Mouse (Mus musculus) neural tube, embryonic 11.5 days (tissue): Measurements from ENCODE around the gene Galnt12. TPM values are rescaled to one million over a fixed set of nuclear protein-coding genes. Genes with fewer than 3 reads are reported as not detected.
A peak's percentile ranks its signal among the peaks of the same experiment; 100 is the strongest.

ENCODE experiments used
- ATAC-seq: fragments of 200-750 bp; cut with Nextera tagmentation; 2 replicates; pipeline ENCODE4 v1.8.0; 2017; ENCODE audit warnings: moderate number of reproducible peaks, mild to moderate bottlenecking, moderate TSS enrichment, moderate library complexity; ENCODE audit not compliant: insufficient read depth, low FRiP score, low TSS enrichment
- DNase-seq: peaks from one replicate; pipeline ENCODE4 v3.0.0-alpha.2; 2015; ENCODE audit warnings: low spot score
- H3K27ac ChIP-seq: fragments of 300-500 bp; sonication (generic); 2 replicates; pipeline ENCODE4 v1.5.1; 2014; ENCODE audit warnings: low read depth, mild to moderate bottlenecking, low read length
- H3K27me3 ChIP-seq: fragments of 300-500 bp; sonication (generic); 2 replicates; pipeline ENCODE4 v1.6.1; 2014; ENCODE audit warnings: mild to moderate bottlenecking, low read length, mixed read lengths; ENCODE audit not compliant: control insufficient read depth, insufficient read depth
- H3K36me3 ChIP-seq: fragments of 300-500 bp; sonication (generic); 2 replicates; pipeline ENCODE4 v1.6.1; 2014; ENCODE audit warnings: mild to moderate bottlenecking, low read length, moderate library complexity, mixed read lengths; ENCODE audit not compliant: control insufficient read depth, insufficient read depth
- H3K4me1 ChIP-seq: fragments of 300-500 bp; sonication (generic); 2 replicates; pipeline ENCODE4 v1.6.1; 2014; ENCODE audit warnings: low read length, mixed read lengths; ENCODE audit not compliant: control insufficient read depth, insufficient read depth
- H3K4me2 ChIP-seq: fragments of 300-500 bp; sonication (generic); 2 replicates; pipeline ENCODE4 v1.6.1; 2014; ENCODE audit warnings: low read depth, mild to moderate bottlenecking, moderate library complexity
- H3K4me3 ChIP-seq: fragments of 300-500 bp; sonication (generic); 2 replicates; pipeline ENCODE4 v1.5.1; 2014; ENCODE audit warnings: low read depth, low read length
- H3K9ac ChIP-seq: fragments of 300-500 bp; sonication (generic); 2 replicates; pipeline ENCODE4 v1.6.1; 2014; ENCODE audit warnings: mild to moderate bottlenecking, low read length
- H3K9me3 ChIP-seq: fragments of 300-500 bp; sonication (generic); 2 replicates; pipeline ENCODE4 v1.6.1; 2016; ENCODE audit warnings: low read length; ENCODE audit not compliant: control insufficient read depth
- WGBS: fragments of 180-500 bp; shearing (Covaris S2); extraction: QIAGEN DNeasy Blood & Tissue Kit; methylation state at CpG from one replicate; pipeline ENCODE4 v1.1.7; 2014; 5-methylcytosine and 5-hydroxymethylcytosine counted together
- polyA plus RNA-seq: library from polyadenylated mRNA; unstranded; fragments of >200 nt; fragmentation: Nextera tagmentation; extraction: Ambion mirVana; gene quantifications from 2 replicates; pipeline ENCODE4 v1.2.1, GENCODE M21; 2014

Galnt12 gene
- polyA plus RNA-seq, 1 experiment from 2014 or later: 3.0 TPM

DNA sequence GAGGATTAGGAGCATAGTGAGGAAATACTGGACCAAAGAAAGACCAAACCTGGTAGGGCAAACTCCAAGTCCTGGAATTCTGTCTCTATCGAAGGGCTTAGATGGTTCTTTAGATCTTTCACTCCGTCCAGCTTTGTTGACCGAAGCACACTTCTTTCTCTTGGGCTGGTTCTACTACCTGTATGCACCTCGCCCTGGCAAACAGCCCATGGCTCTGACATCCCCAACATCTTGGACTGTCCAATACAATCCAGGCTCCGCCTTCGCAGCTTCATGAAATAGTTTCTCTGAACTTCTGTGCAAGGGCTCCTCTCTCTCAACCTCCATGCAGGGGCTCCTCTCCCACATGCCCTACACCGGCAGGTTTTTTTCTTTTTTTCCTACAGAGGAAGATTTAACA is 7.9 kb upstream of the Galnt12 start:
- no peak overlapping the region for H3K4me2 ChIP-seq
- no peaks in the 10 kb centered on the region for H3K36me3 ChIP-seq
- ATAC-seq: no peak
- no peaks in the 10 kb centered on the region for H3K4me1 ChIP-seq
- no peak overlapping the region for H3K27ac ChIP-seq
- H3K27me3 ChIP-seq: no peaks in the 10 kb centered on the region
- no peak overlapping the region for H3K9ac ChIP-seq
- WGBS: 85% methylated on average over 7 of the region's 7 CpGs
- no peak for DNase-seq
- no peak overlapping the region for H3K4me3 ChIP-seq
- no peaks in the 10 kb centered on the region for H3K9me3 ChIP-seq

DNA sequence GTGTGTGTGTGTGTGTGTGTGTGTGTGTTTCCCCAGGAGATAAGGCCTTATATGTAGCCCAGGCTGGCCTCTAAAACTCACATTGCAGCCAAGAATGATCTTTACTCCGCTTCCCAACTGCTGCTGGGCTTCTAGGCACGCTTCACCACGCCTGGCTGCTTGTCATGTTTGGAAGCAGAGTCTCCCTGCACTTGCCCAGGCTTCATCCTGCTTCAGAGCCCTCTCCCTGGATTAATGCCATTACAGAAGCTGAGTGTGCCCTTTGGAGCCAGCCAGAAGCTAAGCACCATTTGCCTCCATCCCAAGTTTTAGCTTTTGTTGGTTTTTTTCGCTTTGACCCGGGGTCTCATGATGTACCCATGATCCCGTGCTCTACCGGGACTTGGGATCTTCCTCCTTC is 3.0 kb upstream of the Galnt12 start:
- no peak overlapping the region for H3K4me3 ChIP-seq
- H3K4me2 ChIP-seq: no peak overlapping the region
- 87% methylated on average over 7 of the region's 7 CpGs for WGBS
- no peak overlapping the region for H3K27ac ChIP-seq
- no peak for DNase-seq
- peaks cover 5% of the 10 kb centered on the region; the same call in 1 of the 2 replicates for H3K4me1 ChIP-seq
- no peak overlapping the region for H3K9ac ChIP-seq
- ATAC-seq: no peak
- peaks cover 16% of the 10 kb centered on the region for H3K27me3 ChIP-seq
- no peaks in the 10 kb centered on the region for H3K9me3 ChIP-seq
- no peaks in the 10 kb centered on the region for H3K36me3 ChIP-seq

DNA sequence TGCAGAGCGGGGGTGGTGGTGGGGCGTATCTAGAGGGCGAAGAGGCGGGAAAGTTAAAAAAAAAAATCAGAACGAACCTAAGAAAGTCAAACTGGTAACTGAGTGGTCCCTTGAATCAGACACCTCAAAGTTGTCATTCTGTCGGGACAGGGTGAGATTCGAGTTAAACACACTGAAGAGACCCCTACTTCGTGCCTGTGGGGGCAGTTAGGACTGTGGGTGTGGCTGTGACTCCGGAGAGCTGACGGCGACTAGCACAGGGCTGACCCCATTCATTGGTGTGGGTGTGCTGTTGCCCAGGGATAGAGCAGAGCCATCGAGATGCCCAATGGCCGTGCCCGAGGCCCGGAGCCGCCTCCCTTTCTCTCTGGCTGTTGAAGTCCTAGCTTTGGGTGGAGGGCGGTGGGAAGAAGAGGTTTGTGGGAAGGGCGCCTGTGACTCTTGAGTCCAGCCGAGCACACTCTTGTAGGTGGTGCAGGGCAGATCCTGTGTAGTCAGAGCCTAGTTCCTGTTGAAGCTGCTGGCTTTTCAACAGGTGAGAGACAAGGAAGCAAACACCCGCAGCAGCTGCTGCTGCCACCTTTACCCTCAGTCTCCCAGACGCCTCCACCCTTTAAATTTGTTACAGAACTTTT is 795 bp downstream of the Galnt12 start:
- peak overlapping the region; percentile 67 for H3K4me3 ChIP-seq
- peaks cover 16% of the 10 kb centered on the region for H3K27me3 ChIP-seq
- no peaks in the 10 kb centered on the region for H3K36me3 ChIP-seq
- H3K4me2 ChIP-seq: peak overlapping the region; percentile 100
- peak; percentile 41; the same call in 1 of the 2 replicates for ATAC-seq
- peak; percentile 42 for DNase-seq
- WGBS: 1% methylated on average over 21 of the region's 21 CpGs
- H3K9me3 ChIP-seq: no peaks in the 10 kb centered on the region
- H3K4me1 ChIP-seq: peaks cover 7% of the 10 kb centered on the region; the same call in 1 of the 2 replicates
- H3K9ac ChIP-seq: peak overlapping the region; percentile 62
- no peak overlapping the region for H3K27ac ChIP-seq

DNA sequence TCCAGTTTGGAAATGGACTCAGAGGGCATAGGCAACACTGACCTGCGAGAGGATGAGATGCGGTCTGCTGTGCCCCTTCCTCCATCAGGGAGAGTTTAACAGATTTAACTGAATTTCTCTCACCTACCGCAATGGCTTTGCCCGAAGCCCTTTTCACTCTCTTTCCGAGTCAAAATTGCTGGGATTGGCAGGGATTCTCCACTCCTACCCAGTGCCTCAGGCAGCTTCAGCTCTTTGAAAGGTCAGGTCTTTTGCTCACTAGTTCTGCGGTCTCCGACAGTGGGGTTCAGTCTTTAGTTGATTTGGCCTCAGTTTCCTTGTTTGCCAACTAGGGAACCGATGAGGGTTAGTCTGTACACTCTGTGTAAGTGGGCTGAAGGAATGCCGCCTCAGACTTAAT is 1.5 kb downstream of the Galnt12 start:
- Histone ChIP-seq H3K9me3 (no peaks in the 10 kb centered on the region), H3K4me1 (peaks cover 7% of the 10 kb centered on the region; the same call in 1 of the 2 replicates), H3K27ac (no peak overlapping the region), H3K9ac (no peak overlapping the region), H3K27me3 (peaks cover 16% of the 10 kb centered on the region), H3K4me3 (no peak overlapping the region), H3K4me2 (no peak overlapping the region; the same call in 1 of the 2 replicates), H3K36me3 (no peaks in the 10 kb centered on the region)
- 27% methylated on average over 9 of the region's 9 CpGs for WGBS
- ATAC-seq (no peak), DNase-seq (peak; percentile 23)

DNA sequence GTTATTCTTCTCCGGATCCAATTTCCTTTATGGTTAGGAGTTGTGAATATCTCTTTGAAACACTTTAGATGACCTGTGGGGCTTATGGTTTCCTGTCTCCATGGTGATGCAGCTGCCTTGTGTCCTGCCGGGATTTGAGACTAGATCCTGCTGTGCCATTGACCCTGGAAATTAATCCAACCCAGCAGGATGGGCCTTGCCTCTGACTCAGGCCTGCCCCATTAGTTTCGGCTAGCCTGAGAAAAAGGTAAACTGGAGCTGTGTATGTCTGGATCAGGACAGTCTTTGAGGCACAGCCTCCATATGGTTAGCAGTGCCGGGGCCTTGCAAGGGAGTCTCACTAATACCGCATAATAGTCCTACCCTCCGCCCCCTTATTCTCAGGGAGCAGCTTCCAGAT is 1.9 kb downstream of the Galnt12 start:
- peaks cover 16% of the 10 kb centered on the region for H3K27me3 ChIP-seq
- H3K4me2 ChIP-seq: no peak overlapping the region
- DNase-seq (peak; percentile 31), ATAC-seq (no peak)
- H3K9me3 ChIP-seq: no peaks in the 10 kb centered on the region
- 18% methylated on average over 6 of the region's 6 CpGs for WGBS
- no peaks in the 10 kb centered on the region for H3K36me3 ChIP-seq
- H3K4me1 ChIP-seq: peaks cover 7% of the 10 kb centered on the region; the same call in 1 of the 2 replicates
- no peak overlapping the region for H3K27ac ChIP-seq
- no peak overlapping the region for H3K9ac ChIP-seq
- H3K4me3 ChIP-seq: no peak overlapping the region

DNA sequence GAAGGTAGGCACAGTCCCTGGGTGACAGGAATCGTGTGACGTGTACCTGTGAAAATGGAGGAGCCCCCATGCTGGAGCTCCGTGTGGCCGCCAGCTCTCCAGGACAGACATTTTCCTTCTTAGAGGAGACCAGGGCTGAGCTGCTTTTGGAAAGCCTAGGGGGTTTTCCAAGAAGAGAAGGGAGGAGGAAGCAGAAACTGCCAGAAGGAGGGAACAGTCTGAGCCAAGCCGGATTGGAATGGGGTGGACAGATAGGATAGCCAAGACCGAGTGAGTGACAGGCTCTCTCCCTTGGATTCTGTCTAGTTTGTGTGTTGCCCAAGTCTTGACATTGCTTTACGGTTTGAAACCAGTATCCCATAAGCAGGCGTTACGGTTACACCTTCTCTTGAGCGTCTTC is 11.9 kb downstream of the Galnt12 start:
- no peak for DNase-seq
- 94% methylated on average over 10 of the region's 10 CpGs for WGBS

DNA sequence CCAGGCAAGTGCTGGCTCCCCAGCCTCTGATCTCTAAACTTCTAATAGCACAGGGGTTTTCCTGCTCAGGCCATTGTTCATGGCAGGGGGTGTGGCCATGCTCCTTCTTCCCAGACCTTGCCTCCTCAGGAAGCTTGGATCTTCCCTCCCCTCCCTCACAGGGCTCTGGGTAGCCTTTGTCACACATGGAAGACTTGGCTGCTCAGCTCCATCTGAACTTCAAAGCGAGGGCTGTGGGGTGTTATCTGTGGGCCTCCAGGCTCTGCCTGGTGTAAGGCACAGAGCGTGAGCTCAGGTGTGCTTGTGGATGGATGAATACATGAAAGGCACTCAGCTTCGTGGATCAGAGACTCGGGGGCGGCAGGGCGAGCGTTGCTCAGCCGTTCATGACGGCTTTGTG is 20.2 kb downstream of the Galnt12 start:
- H3K4me2 ChIP-seq: no peak overlapping the region
- H3K27me3 ChIP-seq: no peaks in the 10 kb centered on the region
- H3K9ac ChIP-seq: no peak overlapping the region
- no peaks in the 10 kb centered on the region for H3K9me3 ChIP-seq
- H3K36me3 ChIP-seq: no peaks in the 10 kb centered on the region
- WGBS: 64% methylated on average over 9 of the region's 9 CpGs
- no peak for DNase-seq
- no peak for ATAC-seq
- H3K4me3 ChIP-seq: no peak overlapping the region
- no peak overlapping the region for H3K27ac ChIP-seq
- no peaks in the 10 kb centered on the region for H3K4me1 ChIP-seq

More for the DNA sequence above, 11.9 kb downstream of the Galnt12 start:
- Histone ChIP-seq H3K4me3 (no peak overlapping the region), H3K27ac (no peak overlapping the region), H3K9me3 (no peaks in the 10 kb centered on the region), H3K36me3 (no peaks in the 10 kb centered on the region), H3K9ac (no peak overlapping the region), H3K4me1 (no peaks in the 10 kb centered on the region), H3K4me2 (no peak overlapping the region), H3K27me3 (no peaks in the 10 kb centered on the region)
- ATAC-seq: no peak

DNA sequence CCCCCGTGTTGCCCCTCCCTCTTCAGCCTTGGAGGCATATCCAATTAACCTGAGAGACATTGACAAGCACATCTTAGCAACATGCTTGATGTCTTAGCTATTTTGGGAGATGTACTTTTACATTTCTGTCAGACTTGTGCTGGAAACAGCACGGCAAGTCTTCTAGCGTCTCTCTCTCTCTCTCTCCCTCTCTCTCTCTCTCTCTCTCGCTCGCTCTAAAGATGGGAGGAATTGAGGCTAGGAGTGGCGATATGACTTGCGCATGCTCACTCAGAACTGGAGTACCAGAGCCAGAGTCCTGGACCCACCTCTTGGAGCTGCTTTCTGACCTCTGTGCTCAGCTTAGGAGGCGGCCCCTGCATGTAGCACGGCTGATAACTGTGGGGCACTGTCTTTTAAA is 20.9 kb downstream of the Galnt12 start:
- Histone ChIP-seq H3K27me3 (no peaks in the 10 kb centered on the region), H3K27ac (no peak overlapping the region), H3K9ac (no peak overlapping the region), H3K9me3 (no peaks in the 10 kb centered on the region), H3K36me3 (no peaks in the 10 kb centered on the region), H3K4me3 (no peak overlapping the region), H3K4me2 (no peak overlapping the region), H3K4me1 (no peaks in the 10 kb centered on the region)
- ATAC-seq (no peak), DNase-seq (no peak)
- WGBS: 78% methylated on average over 9 of the region's 9 CpGs

DNA sequence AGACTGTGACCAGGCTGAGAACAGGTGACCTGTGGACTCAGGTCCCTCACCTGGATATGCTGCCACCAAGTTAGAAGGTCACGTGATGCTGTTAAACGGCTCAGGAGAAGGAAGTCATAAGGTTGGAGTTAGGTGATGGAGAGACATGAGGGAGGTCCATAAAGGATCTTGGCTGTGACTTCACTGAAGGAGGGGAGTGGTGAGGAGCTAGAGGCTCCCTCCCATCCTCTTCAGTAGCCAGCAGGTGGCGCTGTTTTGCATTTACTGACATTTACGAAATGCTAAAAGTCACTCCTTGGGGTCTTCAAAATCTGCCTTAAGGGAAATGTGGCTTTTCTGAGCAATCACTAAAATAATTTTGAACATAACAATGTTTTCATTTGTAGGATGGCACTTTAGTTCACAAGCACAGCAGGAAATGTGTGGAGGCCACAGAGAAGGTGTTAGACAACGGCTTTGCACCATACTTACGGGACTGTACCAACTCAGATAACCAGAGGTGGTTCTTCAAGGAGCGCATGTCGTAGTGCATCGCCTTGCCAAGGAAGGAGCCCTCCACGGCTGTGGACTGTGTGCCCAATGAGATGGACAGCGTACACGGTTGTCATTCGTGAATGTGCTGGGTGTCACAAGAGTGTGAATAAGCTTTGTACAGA is 30.5 kb downstream of the Galnt12 start:
- Histone ChIP-seq H3K4me1 (no peaks in the 10 kb centered on the region), H3K4me3 (no peak overlapping the region), H3K27me3 (no peaks in the 10 kb centered on the region), H3K9ac (no peak overlapping the region), H3K4me2 (no peak overlapping the region), H3K9me3 (no peaks in the 10 kb centered on the region), H3K27ac (no peak overlapping the region), H3K36me3 (no peaks in the 10 kb centered on the region)
- ATAC-seq (no peak), DNase-seq (peak; percentile 77)
- 66% methylated on average over 13 of the region's 13 CpGs for WGBS
